Mouse (Mus musculus): ENCODE results near the gene Rpl7a.

GRCm38 (mm10) chr2:26932473-26933303, 22.1 kb downstream of the Rpl7a start:
- no peak for TF ChIP-seq CTCF (IDR thresholded peaks at IDR 0.05; ENCODE audit: low read depth)
- no peak for TF ChIP-seq EP300 (IDR thresholded peaks at IDR 0.05; ENCODE audit: low read depth)
